Mouse (Mus musculus) CH12.LX (cell line): Measurements from ENCODE around the gene Fgf9.

ENCODE experiments used
- CTCF ChIP-seq, 2 experiments: IDR thresholded peaks in 1 of 2; conservative IDR thresholded peaks in 1 of 2; 2 replicates each; pipeline ENCODE4 v1.5.1; 2011 to 2012; ENCODE audit warnings: low read depth in 2 of 2, low read length in 2 of 2, improper control_type of control experiment in 1 of 2, inconsistent platforms in 1 of 2, mild to moderate bottlenecking in 1 of 2, moderate library complexity in 1 of 2
- ELF1 ChIP-seq: IDR thresholded peaks from 2 replicates; pipeline ENCODE4 v1.6.1; 2014; ENCODE audit warnings: low read depth, mild to moderate bottlenecking, inconsistent platforms, low read length, improper control_type of control experiment
- EP300 ChIP-seq: IDR thresholded peaks from 2 replicates; pipeline ENCODE4 v1.6.1; 2011; ENCODE audit warnings: low read length, improper control_type of control experiment
- ZMIZ1 ChIP-seq: IDR thresholded peaks from 2 replicates; pipeline ENCODE4 v1.6.1; 2012; ENCODE audit warnings: low read depth, mild to moderate bottlenecking, inconsistent platforms, low read length, improper control_type of control experiment

DNA sequence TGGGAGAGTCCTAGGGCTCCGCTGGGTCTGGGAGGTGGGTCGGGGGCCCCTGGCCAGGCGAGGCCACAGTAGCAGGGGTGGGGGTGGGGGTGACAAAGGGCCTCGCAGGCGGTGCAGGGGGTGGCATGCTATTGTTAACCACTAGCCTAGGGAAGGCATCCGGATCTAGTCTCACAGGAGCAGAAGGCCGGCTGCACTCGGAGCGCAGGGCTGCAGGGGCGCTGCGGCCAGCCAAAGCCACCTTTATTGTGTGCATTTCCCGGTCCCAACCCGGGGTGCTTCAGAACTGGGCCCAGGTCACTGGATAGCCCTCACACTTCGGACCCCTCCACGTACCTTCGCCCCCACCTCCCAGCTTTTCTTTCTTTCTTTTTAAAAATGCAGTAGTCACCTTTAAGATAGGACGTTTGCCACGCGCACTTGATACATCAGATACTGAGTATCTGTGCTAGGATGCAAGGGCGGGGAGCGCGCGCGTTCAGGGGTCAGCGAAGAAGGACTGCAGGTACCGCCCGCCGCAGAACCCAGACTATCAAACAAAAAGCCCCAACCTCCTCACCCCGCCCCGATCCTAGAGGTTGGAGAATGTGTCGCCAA is 5.2 kb downstream of the Fgf9 start:
- TF ChIP-seq EP300 = no peak
- no peak for TF ChIP-seq CTCF (conservative IDR thresholded peaks at IDR 0.05 in 1 of 2, IDR thresholded peaks at IDR 0.05 in 1 of 2; ENCODE audit: low read depth in 2 of 2, low read length in 2 of 2)
- TF ChIP-seq ZMIZ1 = no peak
- no peak for TF ChIP-seq ELF1
